16 mouse cellular contexts compared by ENCODE assay signal in the genomic region with DNA sequence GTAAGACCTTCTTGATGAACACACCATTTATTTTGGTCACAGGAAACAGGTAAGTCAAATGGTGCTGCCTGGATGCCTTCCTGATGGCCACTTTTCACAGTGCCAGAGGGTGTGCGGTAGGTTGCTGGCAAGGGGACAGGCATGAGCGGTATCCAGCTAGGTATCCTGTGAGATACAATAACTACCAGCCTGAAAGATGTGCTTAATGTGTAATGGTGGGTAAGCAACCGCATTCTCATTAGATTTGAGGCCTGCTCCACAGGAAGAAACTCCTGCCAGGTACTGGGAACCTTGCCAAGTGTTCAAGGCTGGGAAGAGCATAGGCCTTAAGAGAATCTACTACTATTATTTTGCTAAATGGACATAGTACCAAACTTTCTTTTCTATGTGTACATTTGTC. TPM values are rescaled to one million over a fixed set of nuclear protein-coding genes. Genes with fewer than 3 reads are reported as not detected.
DNase-seq lines count a peak whose midpoint lies in the region; ATAC-seq and TF ChIP-seq lines count a peak whose summit lies in the region.
"Had no signal": no experiment of that assay in that cellular context is flagged by ENCODE, and none has a peak within 500 bp of the region (broad histone marks: within the 10 kb centered on the region; RNA-seq: fewer than 3 reads in every experiment).

No protein-coding gene starts in this region.

- no peak overlapping the region for H3K27ac ChIP-seq in heart, adult 2 months
- H3K27ac ChIP-seq in liver, adult 2 months (replicated peaks; ENCODE audit: insufficient read depth, low read depth, low read length) = no peak overlapping the region
- no peak overlapping the region for H3K27ac ChIP-seq in liver, embryonic 12.5 days
- H3K27ac ChIP-seq: forebrain, embryonic 15.5 days; kidney, postnatal 0 days; stomach, embryonic 15.5 days had no signal

- TF ChIP-seq EP300 in heart, adult 2 months (IDR thresholded peaks at IDR 0.05; ENCODE audit: insufficient read depth, low read depth, low read length) = no peak

- H3K4me3 ChIP-seq in heart, adult 2 months = no peak overlapping the region
- H3K4me3 ChIP-seq in liver, adult 2 months (ENCODE audit: insufficient read depth, low read depth, low read length) = no peak overlapping the region
- H3K4me3 ChIP-seq in liver, embryonic 12.5 days = no peak overlapping the region
- H3K4me3 ChIP-seq: forebrain, embryonic 15.5 days; stomach, embryonic 15.5 days had no signal

- no peaks in the 10 kb centered on the region for H3K36me3 ChIP-seq in heart, adult 2 months (ENCODE audit: control insufficient read depth, insufficient read depth, low read length)
- no peaks in the 10 kb centered on the region for H3K36me3 ChIP-seq in liver, adult 2 months (ENCODE audit: control insufficient read depth, insufficient read depth, low read length)
- H3K36me3 ChIP-seq in liver, embryonic 12.5 days = no peaks in the 10 kb centered on the region
- H3K36me3 ChIP-seq: forebrain, embryonic 15.5 days; G1E; stomach, embryonic 15.5 days had no signal

- 72% methylated on average over 3 of the region's 3 CpGs for WGBS in heart, adult 2 months
- 80% methylated on average over 3 of the region's 3 CpGs for WGBS in liver, adult 2 months
- 78% methylated on average over 3 of the region's 3 CpGs for WGBS in liver, embryonic 12.5 days (ENCODE audit: insufficient replicate concordance)

- TF ChIP-seq CTCF in heart, adult 2 months (IDR thresholded peaks at IDR 0.05) = no peak
- no peak for TF ChIP-seq CTCF in liver, adult 2 months (IDR thresholded peaks at IDR 0.05; ENCODE audit: low read depth, low read length)

- H3K27me3 ChIP-seq in heart, adult 2 months (ENCODE audit: control insufficient read depth, insufficient read depth, low read length) = no peaks in the 10 kb centered on the region
- H3K27me3 ChIP-seq in liver, adult 2 months (ENCODE audit: control insufficient read depth, insufficient read depth, low read length) = no peaks in the 10 kb centered on the region
- no peaks in the 10 kb centered on the region for H3K27me3 ChIP-seq in liver, embryonic 12.5 days (replicated peaks)
- H3K27me3 ChIP-seq: forebrain, embryonic 15.5 days; stomach, embryonic 15.5 days had no signal

- ATAC-seq in liver, embryonic 12.5 days = no peak
- ATAC-seq: forebrain, embryonic 15.5 days had no signal

- intact Hi-C loops in heart, adult 2 months (cut with DNase I) = no loop called here

- peak; percentile 18 for DNase-seq in heart, adult 11 months
- no peak for DNase-seq in heart, adult 2 months
- peak; percentile 38 for DNase-seq in liver, adult 2 months (ENCODE audit: extremely low read depth, low read depth, low spot score)
- DNase-seq in cerebellum, adult 11-12 months = peak; percentile 77
- DNase-seq in cerebellum, postnatal 25 days = peak; percentile 75 to 85
- DNase-seq in urinary bladder, adult 2 months (ENCODE audit: low spot score) = no peak
- DNase-seq: heart, postnatal 10 days; layer of hippocampus, adult 9-11 months; liver; right cerebral cortex, adult 18-20 months; spleen, adult 18-20 months had no signal

- peaks cover 1% of the 10 kb centered on the region; the same call in 1 of the 2 replicates for H3K4me1 ChIP-seq in heart, adult 2 months (ENCODE audit: control insufficient read depth, insufficient read depth, low read length)
- H3K4me1 ChIP-seq in liver, adult 2 months (ENCODE audit: control insufficient read depth, insufficient read depth, low read length) = no peaks in the 10 kb centered on the region
- peaks cover 6% of the 10 kb centered on the region; the same call in 1 of the 2 replicates for H3K4me1 ChIP-seq in liver, embryonic 12.5 days
- H3K4me1 ChIP-seq: forebrain, embryonic 15.5 days; stomach, embryonic 15.5 days had no signal

- no peak overlapping the region for H3K4me2 ChIP-seq in liver, embryonic 12.5 days
- H3K4me2 ChIP-seq: forebrain, embryonic 15.5 days; stomach, embryonic 15.5 days had no signal

- no peaks in the 10 kb centered on the region for H3K9me3 ChIP-seq in liver, embryonic 12.5 days (replicated peaks)
- H3K9me3 ChIP-seq: forebrain, embryonic 15.5 days; G1E; stomach, embryonic 15.5 days had no signal

- no peak for TF ChIP-seq POLR2A in heart, adult 2 months (IDR thresholded peaks at IDR 0.05; ENCODE audit: insufficient read depth, low read depth, low read length)
- TF ChIP-seq POLR2A in liver, adult 2 months (IDR thresholded peaks at IDR 0.05; ENCODE audit: extremely low read depth, insufficient read depth, low read length) = no peak

- H3K79me2 ChIP-seq in heart, adult 2 months (replicated peaks; ENCODE audit: control insufficient read depth, insufficient read depth, low read length) = no peaks in the 10 kb centered on the region
- no peaks in the 10 kb centered on the region for H3K79me2 ChIP-seq in liver, adult 2 months (ENCODE audit: control insufficient read depth, insufficient read depth, low read length)

- H3K9ac ChIP-seq in heart, adult 2 months (ENCODE audit: low read depth, low read length) = no peak overlapping the region
- H3K9ac ChIP-seq in liver, adult 2 months (ENCODE audit: low read depth, low read length) = no peak overlapping the region
- no peak overlapping the region for H3K9ac ChIP-seq in liver, embryonic 12.5 days
- H3K9ac ChIP-seq: forebrain, embryonic 15.5 days; stomach, embryonic 15.5 days had no signal

RNA-seq across cellular contexts. Expression of a gene that starts 9.4 kb away (rescaled TPM):
- total RNA-seq in heart, adult 2 months (2021) = 10 to 100 TPM; 36.8 to 42.5 TPM
- polyA plus RNA-seq in heart, adult 2 months (2012; rRNA removed) = 21.9 and 46.1 TPM in 2 replicates
- 32.2 and 45.3 TPM in 2 replicates for total RNA-seq in liver, adult 2 months (2014; rRNA removed)
- 17.4 and 23.4 TPM in 2 replicates for polyA plus RNA-seq in liver, adult 2 months (2012; rRNA removed)
- polyA plus RNA-seq in liver, embryonic 12.5 days (2016; fragmentation: Nextera tagmentation; extraction: Ambion mirVana) = 59.6 and 63.1 TPM in 2 replicates
- 73.6 and 90.5 TPM in 2 replicates for polyA plus RNA-seq in urinary bladder, adult 2 months (2012; rRNA removed)

Comparison
In these comparisons a context has a peak if more than half of its experiments do, and no peak if none do; other contexts are left out.
1. DNase-seq: peak in heart, adult 11 months (single experiment), liver, adult 2 months (single experiment), cerebellum, adult 11-12 months (single experiment) and cerebellum, postnatal 25 days (2 of 2); none in heart, adult 2 months (0 of 2) and urinary bladder, adult 2 months (single experiment).